Mouse (Mus musculus) limb, embryonic 10.5 days (tissue): Measurements from ENCODE around the gene Sf3b5. TPM values are rescaled to one million over a fixed set of nuclear protein-coding genes. Genes with fewer than 3 reads are reported as not detected.

Experiments used
- DNase-seq: peaks from one replicate; pipeline ENCODE4 v3.0.0-alpha.2; 2017; ENCODE audit warnings: low spot score
- H3K27ac ChIP-seq: fragments of 300-500 bp; sonication (generic); 2 replicates; pipeline ENCODE4 v1.5.1; 2016; ENCODE audit warnings: mild to moderate bottlenecking
- H3K27me3 ChIP-seq: fragments of 300-500 bp; sonication (generic); 2 replicates; pipeline ENCODE4 v1.6.1; 2016; ENCODE audit warnings: low read depth, mild to moderate bottlenecking; ENCODE audit not compliant: poor library complexity, severe bottlenecking
- H3K36me3 ChIP-seq: fragments of 300-500 bp; sonication (generic); 2 replicates; pipeline ENCODE4 v1.6.1; 2016; ENCODE audit warnings: mild to moderate bottlenecking, moderate library complexity
- H3K4me1 ChIP-seq: fragments of 300-500 bp; sonication (generic); 2 replicates; pipeline ENCODE4 v1.6.1; 2016
- H3K4me3 ChIP-seq: fragments of 300-500 bp; sonication (generic); 2 replicates; pipeline ENCODE4 v1.5.1; 2016; ENCODE audit warnings: mild to moderate bottlenecking, moderate library complexity
- H3K9me3 ChIP-seq: fragments of 300-500 bp; sonication (generic); replicated peaks from 2 replicates; pipeline ENCODE4 v1.6.1; 2016; ENCODE audit warnings: mild to moderate bottlenecking
- WGBS: fragments of 180-500 bp; shearing (Covaris S2); methylation state at CpG from one replicate; pipeline ENCODE4 v1.1.7; 2016; 5-methylcytosine and 5-hydroxymethylcytosine counted together
- polyA plus RNA-seq: library from polyadenylated mRNA; unstranded; fragments of >200 nt; fragmentation: Nextera tagmentation; extraction: Ambion mirVana; gene quantifications from 2 replicates; pipeline ENCODE4 v1.2.1, GENCODE M21; 2016

Sf3b5 gene
- polyA plus RNA-seq, 1 experiment from 2014 or later: 43.7 TPM

- Histone ChIP-seq H3K27ac (no peak overlapping the region), H3K27me3 (no peaks in the 10 kb centered on the region), H3K4me1 (no peaks in the 10 kb centered on the region), H3K4me3 (no peak overlapping the region), H3K36me3 (no peaks in the 10 kb centered on the region), H3K9me3 (no peaks in the 10 kb centered on the region)
- WGBS: 86% methylated on average over 7 of the region's 7 CpGs
- no peak for DNase-seq
These were observed 24.1 kb upstream of the Sf3b5 start for GRCm38 (mm10) chr10:12981071-12981470.

GRCm38 (mm10) chr10:12983516-12983915 is 21.6 kb upstream of the Sf3b5 start:
- no peak overlapping the region for H3K27ac ChIP-seq
- H3K36me3 ChIP-seq: no peaks in the 10 kb centered on the region
- H3K27me3 ChIP-seq: no peaks in the 10 kb centered on the region
- DNase-seq: no peak
- H3K4me1 ChIP-seq: no peaks in the 10 kb centered on the region
- no peaks in the 10 kb centered on the region for H3K9me3 ChIP-seq
- 62% methylated on average over 3 of the region's 3 CpGs for WGBS
- H3K4me3 ChIP-seq: no peak overlapping the region

- WGBS: 86% methylated on average over 3 of the region's 3 CpGs
- no peak for DNase-seq
- no peaks in the 10 kb centered on the region for H3K4me1 ChIP-seq
- no peaks in the 10 kb centered on the region for H3K36me3 ChIP-seq
- H3K9me3 ChIP-seq: no peaks in the 10 kb centered on the region
- no peaks in the 10 kb centered on the region for H3K27me3 ChIP-seq
- H3K27ac ChIP-seq: no peak overlapping the region
- no peak overlapping the region for H3K4me3 ChIP-seq
These were observed 20.1 kb upstream of the Sf3b5 start for GRCm38 (mm10) chr10:12985028-12985427.

- WGBS: 88% methylated on average over 5 of the region's 5 CpGs
- Histone ChIP-seq H3K4me1 (no peaks in the 10 kb centered on the region), H3K9me3 (no peaks in the 10 kb centered on the region), H3K27ac (no peak overlapping the region), H3K4me3 (no peak overlapping the region), H3K36me3 (no peaks in the 10 kb centered on the region), H3K27me3 (no peaks in the 10 kb centered on the region)
- DNase-seq: no peak
These were observed 18.7 kb upstream of the Sf3b5 start for GRCm38 (mm10) chr10:12986485-12986884.

GRCm38 (mm10) chr10:12986943-12987342 is 18.2 kb upstream of the Sf3b5 start:
- Histone ChIP-seq H3K27ac (no peak overlapping the region), H3K4me1 (no peaks in the 10 kb centered on the region), H3K36me3 (no peaks in the 10 kb centered on the region), H3K4me3 (no peak overlapping the region), H3K9me3 (no peaks in the 10 kb centered on the region), H3K27me3 (no peaks in the 10 kb centered on the region)
- no peak for DNase-seq
- WGBS: 71% methylated on average over 4 of the region's 4 CpGs

- Histone ChIP-seq H3K9me3 (no peaks in the 10 kb centered on the region), H3K4me1 (no peaks in the 10 kb centered on the region), H3K36me3 (no peaks in the 10 kb centered on the region), H3K27me3 (no peaks in the 10 kb centered on the region), H3K4me3 (no peak overlapping the region), H3K27ac (no peak overlapping the region)
- WGBS: 85% methylated on average over 5 of the region's 5 CpGs
- no peak for DNase-seq
These were observed 13.2 kb upstream of the Sf3b5 start for GRCm38 (mm10) chr10:12991953-12992352.

GRCm38 (mm10) chr10:12993411-12994039 is 11.6 kb upstream of the Sf3b5 start:
- Histone ChIP-seq H3K36me3 (no peaks in the 10 kb centered on the region), H3K27ac (no peak overlapping the region), H3K27me3 (no peaks in the 10 kb centered on the region), H3K4me3 (no peak overlapping the region), H3K4me1 (no peaks in the 10 kb centered on the region), H3K9me3 (no peaks in the 10 kb centered on the region)
- 88% methylated on average over 25 of the region's 25 CpGs for WGBS
- DNase-seq: no peak

- no peaks in the 10 kb centered on the region for H3K9me3 ChIP-seq
- H3K27ac ChIP-seq: no peak overlapping the region
- no peaks in the 10 kb centered on the region for H3K36me3 ChIP-seq
- H3K4me1 ChIP-seq: no peaks in the 10 kb centered on the region
- H3K27me3 ChIP-seq: no peaks in the 10 kb centered on the region
- no peak overlapping the region for H3K4me3 ChIP-seq
- 43% methylated on average over 17 of the region's 17 CpGs for WGBS
- peak; percentile 88 for DNase-seq
These were observed 8.2 kb upstream of the Sf3b5 start for GRCm38 (mm10) chr10:12996736-12997477.

- Histone ChIP-seq H3K9me3 (no peaks in the 10 kb centered on the region), H3K27ac (peak overlapping the region; percentile 90), H3K4me3 (peak overlapping the region; percentile 93), H3K36me3 (peaks cover 14% of the 10 kb centered on the region), H3K4me1 (peaks cover 13% of the 10 kb centered on the region), H3K27me3 (no peaks in the 10 kb centered on the region)
- peak; percentile 93 for DNase-seq
- WGBS: 3% methylated on average over 52 of the region's 52 CpGs
These were observed 3.0 kb downstream of the Sf3b5 start for GRCm38 (mm10) chr10:13007876-13008736.

- Histone ChIP-seq H3K27me3 (no peaks in the 10 kb centered on the region), H3K9me3 (no peaks in the 10 kb centered on the region), H3K4me1 (peaks cover 13% of the 10 kb centered on the region), H3K4me3 (peak overlapping the region; percentile 93), H3K36me3 (peaks cover 14% of the 10 kb centered on the region), H3K27ac (peak overlapping the region; percentile 90)
- DNase-seq: no peak
- under 1% methylated on average over 29 of the region's 29 CpGs for WGBS
These were observed 3.6 kb downstream of the Sf3b5 start for GRCm38 (mm10) chr10:13008737-13009121.

GRCm38 (mm10) chr10:13014026-13014425 is 8.9 kb downstream of the Sf3b5 start:
- no peaks in the 10 kb centered on the region for H3K27me3 ChIP-seq
- H3K27ac ChIP-seq: no peak overlapping the region
- H3K9me3 ChIP-seq: no peaks in the 10 kb centered on the region
- peaks cover 14% of the 10 kb centered on the region for H3K36me3 ChIP-seq
- no peak overlapping the region for H3K4me3 ChIP-seq
- 70% methylated on average over 7 of the region's 7 CpGs for WGBS
- peaks cover 12% of the 10 kb centered on the region for H3K4me1 ChIP-seq
- DNase-seq: no peak

GRCm38 (mm10) chr10:13016573-13016972 is 11.4 kb downstream of the Sf3b5 start:
- Histone ChIP-seq H3K36me3 (0 out of 2 replicates have a peak, but pooled peaks cover 3% of the 10 kb centered on the region), H3K4me3 (no peak overlapping the region), H3K9me3 (no peaks in the 10 kb centered on the region), H3K27ac (0 out of 2 replicates have a peak overlapping the region, but pooled peaks have one; percentile 26), H3K4me1 (no peaks in the 10 kb centered on the region), H3K27me3 (no peaks in the 10 kb centered on the region)
- DNase-seq: no peak
- 31% methylated on average over 4 of the region's 4 CpGs for WGBS

- no peak overlapping the region for H3K4me3 ChIP-seq
- no peak overlapping the region for H3K27ac ChIP-seq
- no peak for DNase-seq
- 67% methylated on average over 7 of the region's 7 CpGs for WGBS
- H3K36me3 ChIP-seq: no peaks in the 10 kb centered on the region
- H3K27me3 ChIP-seq: no peaks in the 10 kb centered on the region
- H3K9me3 ChIP-seq: no peaks in the 10 kb centered on the region
- H3K4me1 ChIP-seq: 0 out of 2 replicates have a peak, but pooled peaks cover 3% of the 10 kb centered on the region
These were observed 13.4 kb downstream of the Sf3b5 start for GRCm38 (mm10) chr10:13018510-13018909.
